Mouse (Mus musculus) embryonic stem cell, embryonic (primary cell): ENCODE results near the gene Slc45a3.

ENCODE experiments used
- CTCF ChIA-PET, 4 experiments: fragments of 300-600 bp in 2 of 4; fragments of 350-600 bp in 2 of 4; sonication (Branson Sonifier 250); formaldehyde crosslinking; loops; one replicate each; lab custom pipeline; 2022; ENCODE audit warnings: inconsistent platforms in 2 of 4; lab: Charles Lee
- POLR2A ChIA-PET, 4 experiments: fragments of 300-600 bp in 2 of 4; fragments of 350-600 bp in 2 of 4; sonication (Branson Sonifier 250); formaldehyde crosslinking; loops; one replicate each; lab custom pipeline; 2022; ENCODE audit warnings: antibody characterized with exemption in 4 of 4, inconsistent platforms in 1 of 4; lab: Charles Lee

Gene Slc45a3

DNA sequence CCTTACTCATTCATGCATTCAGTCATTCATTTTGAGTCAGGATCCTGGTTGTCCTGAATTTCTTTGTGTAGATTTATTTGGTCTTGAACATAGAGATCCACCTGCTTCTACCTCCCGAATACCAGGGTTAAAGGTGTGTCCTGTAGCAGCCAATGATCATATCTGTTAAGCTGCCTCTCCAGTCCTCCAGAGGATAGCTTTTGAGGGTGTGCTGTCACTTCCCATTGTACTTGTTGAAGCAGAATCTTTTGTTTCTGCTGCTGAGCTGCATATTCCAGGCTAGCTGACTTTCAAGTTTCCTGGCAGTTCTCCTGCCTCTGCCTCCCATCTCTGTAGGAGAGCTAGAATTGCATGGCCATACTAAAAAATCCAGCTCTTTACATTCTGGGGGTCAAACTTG, 53.9 kb downstream of the Slc45a3 start:
- POLR2A ChIA-PET, result interaction anchor here (0.6 to 6.6 kb wide), 14 partner anchors 8 to 248 kb away, joined by 3 to 60 read pairs (median 4); partner anchors contain the start of genes Elk4 (in 2 of the 4), Nucks1 (in 1 of the 4) and Slc41a1 (in 1 of the 4)
- CTCF ChIA-PET, result interaction anchor here in 2 of 4 experiments (1.0 to 2.0 kb wide), 5 partner anchors 16 to 35 kb away, joined by 3 to 6 read pairs (median 3); no protein-coding TSS in a partner anchor

DNA sequence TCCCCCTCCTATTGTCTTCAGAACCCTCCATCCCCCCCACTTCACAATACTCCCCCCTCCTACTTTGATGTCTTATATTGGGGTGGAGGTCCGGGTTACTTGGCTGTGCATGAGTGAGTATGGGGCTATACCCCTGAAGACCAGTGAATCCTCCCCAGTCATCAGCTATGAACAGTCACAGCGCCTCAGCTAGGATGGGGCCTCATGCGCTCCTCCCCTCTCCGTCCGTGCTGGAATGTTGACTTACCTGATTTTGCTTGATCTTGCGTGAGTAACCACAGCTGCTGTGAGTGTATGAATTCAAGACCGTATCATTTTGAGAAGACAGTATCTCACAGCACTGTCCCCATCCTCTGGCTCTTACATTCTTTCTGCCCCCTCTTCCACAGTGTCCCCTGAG, 57.1 kb downstream of the Slc45a3 start:
- ChIA-PET POLR2A (interaction anchor here in 3 of 4 experiments (0.6 to 6.6 kb wide), 3 partner anchors 12 to 244 kb away, joined by 11 to 60 read pairs (median 37); partner anchors contain the start of gene Elk4 (in 2 of the 3)), CTCF (no interaction called here)

DNA sequence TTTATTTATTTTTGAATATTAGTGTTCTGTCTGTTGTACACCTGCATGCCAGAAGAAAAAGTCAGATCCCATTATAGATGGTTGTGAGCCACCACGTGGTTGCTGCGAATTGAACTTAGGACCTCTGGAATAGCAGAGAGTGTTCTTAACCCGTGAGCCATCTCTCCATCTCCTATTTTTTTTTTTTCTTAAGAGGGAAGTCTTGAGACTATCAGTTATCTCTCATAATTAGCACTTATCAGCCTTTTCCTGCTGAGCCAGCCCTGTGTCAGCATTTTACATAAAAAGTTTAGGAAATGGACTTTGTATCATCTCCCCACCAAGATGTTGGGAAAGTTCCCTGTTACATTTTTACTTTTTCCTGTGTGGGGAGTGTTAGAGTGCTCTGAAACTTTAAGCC, 59.3 kb downstream of the Slc45a3 start:
- CTCF ChIA-PET, result interaction anchor here in 1 of 4 experiments (0.7 kb wide), 1 partner anchor 139 kb away, joined by 3 read pairs; no protein-coding TSS in a partner anchor
- POLR2A ChIA-PET, result interaction anchor here in 2 of 4 experiments (0.7 to 1.4 kb wide), 2 partner anchors 8 to 9 kb away, joined by 3 read pairs; no protein-coding TSS in a partner anchor

DNA sequence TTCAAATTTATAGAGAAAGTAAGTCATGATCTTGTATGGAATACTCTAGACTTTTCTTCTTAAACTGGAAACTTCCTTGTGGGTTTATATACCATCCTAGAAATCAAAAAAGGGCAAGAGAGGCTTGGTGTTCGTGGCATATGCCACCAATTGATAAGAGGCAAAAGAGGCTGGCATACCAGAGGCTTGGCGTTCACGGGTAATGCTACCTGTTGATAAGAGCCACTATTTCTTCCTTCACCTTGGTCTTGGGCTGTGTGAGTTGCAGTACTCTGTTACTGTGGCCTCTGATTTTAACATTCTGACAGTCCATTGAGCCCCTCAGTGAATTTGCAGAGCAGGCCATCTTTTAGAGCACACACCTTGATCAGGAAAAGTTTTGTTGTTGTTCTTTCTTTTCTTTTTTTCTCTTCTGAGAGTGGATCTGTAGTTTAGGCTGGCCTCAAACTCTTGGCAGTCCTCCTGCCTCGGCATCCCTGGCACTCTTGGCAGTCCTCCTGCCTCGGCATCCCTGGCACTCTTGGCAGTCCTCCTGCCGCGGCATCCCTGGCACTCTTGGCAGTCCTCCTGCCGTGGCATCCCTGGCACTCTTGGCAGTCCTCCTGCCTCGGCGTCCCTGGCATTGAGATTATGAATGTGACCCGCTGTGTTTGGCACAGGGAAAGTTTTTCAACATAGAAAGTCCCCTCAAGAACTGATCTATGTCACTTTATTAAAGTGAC, 64.3 kb downstream of the Slc45a3 start:
- ChIA-PET CTCF (interaction anchor here in 1 of 4 experiments (1.0 kb wide), 1 partner anchor 12 kb away, joined by 4 read pairs; no protein-coding TSS in a partner anchor), POLR2A (interaction anchor here in 1 of 4 experiments (1.8 kb wide), 1 partner anchor 19 kb away, joined by 8 read pairs; the partner anchor contains the start of gene Elk4)

DNA sequence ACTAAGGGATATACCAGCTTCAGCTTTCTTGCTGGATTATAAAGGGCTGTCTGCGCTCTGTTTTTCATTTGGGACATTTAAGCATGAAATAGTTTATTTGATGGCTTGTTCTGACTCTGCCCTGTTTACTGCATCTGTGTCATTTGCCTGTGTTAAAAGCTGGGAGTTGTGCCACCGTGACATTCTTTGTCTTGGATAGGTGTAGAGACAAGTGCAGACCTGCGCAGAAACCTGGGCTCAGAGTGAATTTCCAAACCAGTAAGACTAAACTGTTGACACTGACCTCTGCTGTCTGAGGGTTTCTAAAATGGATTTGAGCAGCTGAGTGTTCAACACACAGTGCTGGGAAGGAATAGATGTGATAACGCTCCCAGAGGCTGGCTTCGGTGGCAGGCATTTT, 65.2 kb downstream of the Slc45a3 start:
- ChIA-PET POLR2A (interaction anchor here in 2 of 4 experiments (0.6 to 1.8 kb wide), 4 partner anchors 11 to 89 kb away, joined by 3 to 8 read pairs (median 4); partner anchors contain the start of gene Elk4 (in 1 of the 2)), CTCF (interaction anchor here in 2 of 4 experiments (0.6 to 1.0 kb wide), 3 partner anchors 13 to 1060 kb away, joined by 3 to 6 read pairs (median 4); no protein-coding TSS in a partner anchor)

DNA sequence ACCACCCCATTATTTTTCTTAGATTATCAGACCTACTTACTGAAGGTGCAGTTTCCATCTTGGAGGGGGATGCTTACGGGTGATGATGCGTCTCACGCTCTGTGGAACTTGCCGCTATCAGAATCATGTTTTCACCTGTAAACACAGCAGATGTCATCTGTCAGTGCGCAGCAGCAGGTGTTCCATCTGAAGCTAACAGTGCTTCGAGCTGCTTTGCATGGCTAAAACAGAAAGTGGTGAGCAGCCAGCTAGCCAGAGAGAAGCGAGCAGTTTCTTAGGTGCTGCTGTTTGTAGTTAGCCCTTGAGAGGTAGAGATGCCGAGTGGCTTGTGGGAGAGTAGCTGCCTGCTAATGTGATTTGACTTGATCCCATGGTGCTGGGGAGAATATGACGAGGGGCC, 65.6 kb downstream of the Slc45a3 start:
- ChIA-PET CTCF (interaction anchor here in 2 of 4 experiments (0.6 to 1.0 kb wide), 3 partner anchors 13 to 1060 kb away, joined by 3 to 6 read pairs (median 4); no protein-coding TSS in a partner anchor), POLR2A (interaction anchor here in 3 of 4 experiments (0.6 to 1.8 kb wide), 6 partner anchors 11 to 89 kb away, joined by 3 to 8 read pairs (median 4); partner anchors contain the start of gene Elk4 (in 1 of the 3))

DNA sequence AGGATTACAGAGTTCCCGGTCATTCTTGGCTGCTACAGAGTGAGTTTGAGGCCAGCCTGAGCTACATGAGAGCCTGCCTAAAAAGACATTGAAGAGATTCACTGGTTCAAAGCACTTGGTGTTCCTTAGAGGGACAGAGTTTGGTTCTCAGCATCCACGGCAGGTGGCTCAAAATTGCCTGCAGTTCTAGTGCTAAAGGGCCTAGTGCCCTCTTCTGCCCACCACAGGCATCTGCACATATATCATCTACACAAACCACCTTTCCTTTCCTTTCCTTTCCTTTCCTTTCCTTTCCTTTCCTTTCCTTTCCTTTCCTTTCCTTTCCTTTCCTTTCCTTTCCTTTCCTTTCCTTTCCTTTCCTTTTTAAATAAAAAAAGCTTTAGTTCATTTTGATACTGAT, 67.8 kb downstream of the Slc45a3 start:
- ChIA-PET POLR2A (interaction anchor here in 1 of 4 experiments (0.7 to 1.4 kb wide), 5 partner anchors 9 to 180 kb away, joined by 3 to 5 read pairs (median 3); no protein-coding TSS in a partner anchor), CTCF (interaction anchor here in 2 of 4 experiments (0.6 to 1.3 kb wide), 2 partner anchors 31 to 170 kb away, joined by 3 to 8 read pairs; no protein-coding TSS in a partner anchor)

DNA sequence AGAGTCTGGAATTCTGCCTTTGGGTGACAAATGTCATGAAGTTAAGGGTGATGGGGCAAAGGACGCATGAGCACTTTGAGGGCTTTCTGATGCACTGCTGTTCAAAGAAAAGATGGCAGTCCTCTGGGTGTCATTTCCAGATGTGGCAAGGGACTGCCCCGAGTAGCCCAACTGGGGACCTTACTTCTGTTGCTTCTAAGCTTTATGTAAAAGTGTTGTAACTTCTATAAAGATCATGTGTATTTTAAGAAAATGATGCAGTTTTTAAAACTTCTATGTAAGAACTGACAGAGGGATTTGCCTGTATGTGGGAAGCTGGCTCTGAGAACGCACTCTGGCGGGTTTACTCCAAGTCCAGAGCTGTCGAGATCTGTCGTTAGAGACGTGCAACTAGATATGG, 69.4 kb downstream of the Slc45a3 start:
- ChIA-PET POLR2A (no interaction called here), CTCF (interaction anchor here in 1 of 4 experiments (0.6 to 1.7 kb wide), 2 partner anchors 15 to 125 kb away, joined by 3 to 4 read pairs; no protein-coding TSS in a partner anchor)
